Mouse (Mus musculus) stomach, embryonic 14.5 days (tissue): ENCODE measurements around the gene Golt1a. TPM values are rescaled to one million over a fixed set of nuclear protein-coding genes. Genes with fewer than 3 reads are reported as not detected.

Experiments used
- ATAC-seq: fragments of 200-750 bp; cut with Nextera tagmentation; 2 replicates; pipeline ENCODE4 v1.8.0; 2017; ENCODE audit warnings: low read depth, moderate TSS enrichment; ENCODE audit not compliant: insufficient number of reproducible peaks, insufficient read depth, low FRiP score
- H3K27ac ChIP-seq: fragments of 300-500 bp; sonication (generic); 2 replicates; pipeline ENCODE4 v1.5.1; 2014; ENCODE audit warnings: mild to moderate bottlenecking, low read length, moderate library complexity, mixed read lengths
- H3K27me3 ChIP-seq: fragments of 300-500 bp; sonication (generic); 2 replicates; pipeline ENCODE4 v1.6.1; 2014; ENCODE audit warnings: low read length, control low read depth, mixed read lengths; ENCODE audit not compliant: control insufficient read depth, insufficient read depth
- H3K36me3 ChIP-seq: fragments of 300-500 bp; sonication (generic); 2 replicates; pipeline ENCODE4 v1.6.1; 2014; ENCODE audit warnings: mild to moderate bottlenecking, control low read depth, low read length, moderate library complexity, mixed read lengths; ENCODE audit not compliant: control insufficient read depth, insufficient read depth
- H3K4me1 ChIP-seq: fragments of 300-500 bp; sonication (generic); 2 replicates; pipeline ENCODE4 v1.6.1; 2014; ENCODE audit warnings: low read length, control low read depth, mixed read lengths; ENCODE audit not compliant: control insufficient read depth, insufficient read depth
- H3K4me2 ChIP-seq: fragments of 300-500 bp; sonication (generic); replicated peaks from 2 replicates; pipeline ENCODE4 v1.6.1; 2014; ENCODE audit warnings: low read depth, low read length, control low read depth
- H3K4me3 ChIP-seq: fragments of 300-500 bp; sonication (generic); 2 replicates; pipeline ENCODE4 v1.5.1; 2014; ENCODE audit warnings: low read depth, low read length, control low read depth
- H3K9ac ChIP-seq: fragments of 300-500 bp; sonication (generic); replicated peaks from 2 replicates; pipeline ENCODE4 v1.6.1; 2014; ENCODE audit warnings: low read depth, mild to moderate bottlenecking, control low read depth, low read length, moderate library complexity, mixed read lengths
- H3K9me3 ChIP-seq: fragments of 300-500 bp; sonication (generic); 2 replicates; pipeline ENCODE4 v1.6.1; 2016; ENCODE audit warnings: low read depth, low read length, control low read depth; ENCODE audit not compliant: control insufficient read depth
- WGBS: fragments of 180-500 bp; shearing (Covaris S2); extraction: QIAGEN DNeasy Blood & Tissue Kit; methylation state at CpG from one replicate; pipeline ENCODE4 v1.1.7; 2014; 5-methylcytosine and 5-hydroxymethylcytosine counted together
- polyA plus RNA-seq: library from polyadenylated mRNA; unstranded; fragments of >200 nt; fragmentation: Nextera tagmentation; extraction: Ambion mirVana; gene quantifications from 2 replicates; pipeline ENCODE4 v1.2.1, GENCODE M21; 2014

Gene Golt1a
- polyA plus RNA-seq, 1 experiment from 2014 or later, result 2.8 TPM

DNA sequence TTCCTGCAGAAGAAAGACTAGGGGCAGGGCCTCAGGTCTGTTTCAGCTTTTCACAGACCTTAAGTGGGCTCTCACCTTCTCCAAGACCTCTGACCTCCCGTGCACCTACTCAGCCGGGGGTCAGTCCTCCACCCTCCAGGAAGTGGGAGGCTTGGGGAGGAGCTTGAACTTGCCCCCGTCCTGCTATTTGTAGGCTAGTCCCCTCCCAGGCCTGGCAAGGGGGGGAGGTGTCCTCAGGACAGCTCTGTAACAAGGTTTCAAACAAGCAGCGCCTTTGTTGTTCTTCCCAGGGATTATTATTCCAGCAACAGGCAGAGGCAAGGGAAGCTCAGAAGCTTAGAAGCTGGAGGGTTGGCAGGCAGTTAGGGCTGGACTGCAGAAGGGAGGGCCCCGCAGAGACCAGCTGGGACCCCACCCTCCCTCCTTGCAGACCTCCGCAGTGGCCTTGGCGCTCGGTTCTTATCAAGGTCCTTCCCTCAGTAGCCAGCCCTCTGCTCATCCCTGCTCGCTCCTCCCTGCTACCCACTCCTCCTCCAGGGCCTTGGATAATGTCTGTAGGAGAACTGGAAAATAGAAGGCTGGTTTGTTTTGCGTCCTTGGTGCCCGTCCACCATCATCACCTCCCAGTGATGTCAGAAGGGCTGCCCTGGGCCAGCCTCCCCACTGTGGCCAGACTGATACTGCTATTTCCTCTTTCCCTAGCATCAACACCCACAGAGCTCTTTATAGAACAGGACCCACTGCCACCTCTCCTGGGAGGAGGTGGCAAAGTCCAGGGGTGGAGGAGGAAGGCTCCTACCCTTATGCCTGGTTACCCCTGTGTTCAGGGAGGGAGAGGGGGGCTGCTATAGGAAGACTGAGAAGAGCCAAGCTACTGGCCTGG is 58.2 kb downstream of the Golt1a start:
- Histone ChIP-seq H3K4me3 (no peak overlapping the region), H3K27me3 (peaks cover 5% of the 10 kb centered on the region), H3K36me3 (no peaks in the 10 kb centered on the region), H3K27ac (no peak overlapping the region), H3K4me1 (peaks cover 10% of the 10 kb centered on the region; the same call in 1 of the 2 replicates), H3K4me2 (no peak overlapping the region), H3K9me3 (no peaks in the 10 kb centered on the region), H3K9ac (no peak overlapping the region)
- WGBS, result 15% methylated on average over 11 of the region's 11 CpGs
- no peak for ATAC-seq

DNA sequence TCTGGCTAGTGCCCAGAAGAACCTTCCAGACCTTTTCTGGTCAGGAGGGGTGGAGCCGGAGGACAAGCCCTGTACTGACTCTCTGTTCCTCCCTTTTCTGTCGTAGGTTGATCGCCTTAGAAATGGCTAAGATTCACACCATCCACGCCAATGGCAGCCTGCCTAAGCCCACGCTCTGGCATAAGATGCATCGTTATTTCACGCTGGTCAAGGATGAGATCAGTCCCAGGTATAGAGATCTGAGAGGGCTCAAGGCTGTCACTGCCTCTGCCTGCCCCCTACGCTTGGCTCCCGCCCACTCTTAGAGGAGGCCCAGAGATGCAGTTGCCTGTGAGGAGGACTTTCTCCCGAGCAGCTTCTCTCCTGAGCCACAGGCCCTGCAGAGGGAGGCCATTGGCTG is 59.0 kb downstream of the Golt1a start:
- H3K4me1 ChIP-seq, result peaks cover 10% of the 10 kb centered on the region; the same call in 1 of the 2 replicates
- peaks cover 5% of the 10 kb centered on the region for H3K27me3 ChIP-seq
- no peak overlapping the region for H3K4me2 ChIP-seq
- ATAC-seq, result no peak
- no peak overlapping the region for H3K27ac ChIP-seq
- H3K9me3 ChIP-seq, result no peaks in the 10 kb centered on the region
- no peaks in the 10 kb centered on the region for H3K36me3 ChIP-seq
- no peak overlapping the region for H3K4me3 ChIP-seq
- no peak overlapping the region for H3K9ac ChIP-seq
- 67% methylated on average over 10 of the region's 10 CpGs for WGBS

DNA sequence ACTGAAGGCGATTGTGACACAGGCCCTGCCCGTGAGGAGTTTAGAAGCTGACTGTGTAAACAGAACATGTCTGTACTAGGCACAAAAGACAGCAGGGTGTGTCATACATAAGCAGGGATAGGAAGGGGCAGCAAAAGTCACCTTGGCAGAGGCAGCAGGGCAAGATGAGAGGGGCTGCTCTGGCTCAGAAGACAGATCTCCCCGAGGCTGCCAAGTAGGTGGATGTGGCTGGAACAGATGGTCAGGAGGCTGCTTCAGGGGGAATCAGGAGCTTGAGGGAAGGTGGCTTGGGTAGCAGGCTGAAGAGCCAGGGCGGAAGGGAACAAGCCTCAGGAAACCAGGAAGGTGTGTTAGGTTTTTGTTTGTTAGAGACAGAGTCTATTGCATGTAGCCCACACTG is 60.8 kb downstream of the Golt1a start:
- H3K27me3 ChIP-seq, result no peaks in the 10 kb centered on the region
- no peak overlapping the region for H3K4me3 ChIP-seq
- 47% methylated on average over 4 of the region's 4 CpGs for WGBS
- H3K36me3 ChIP-seq, result no peaks in the 10 kb centered on the region
- H3K4me2 ChIP-seq, result no peak overlapping the region
- ATAC-seq, result no peak
- H3K27ac ChIP-seq, result peak overlapping the region; percentile 7; the same call in 1 of the 2 replicates
- peaks cover 7% of the 10 kb centered on the region; the same call in 1 of the 2 replicates for H3K4me1 ChIP-seq
- H3K9ac ChIP-seq, result no peak overlapping the region
- no peaks in the 10 kb centered on the region for H3K9me3 ChIP-seq

DNA sequence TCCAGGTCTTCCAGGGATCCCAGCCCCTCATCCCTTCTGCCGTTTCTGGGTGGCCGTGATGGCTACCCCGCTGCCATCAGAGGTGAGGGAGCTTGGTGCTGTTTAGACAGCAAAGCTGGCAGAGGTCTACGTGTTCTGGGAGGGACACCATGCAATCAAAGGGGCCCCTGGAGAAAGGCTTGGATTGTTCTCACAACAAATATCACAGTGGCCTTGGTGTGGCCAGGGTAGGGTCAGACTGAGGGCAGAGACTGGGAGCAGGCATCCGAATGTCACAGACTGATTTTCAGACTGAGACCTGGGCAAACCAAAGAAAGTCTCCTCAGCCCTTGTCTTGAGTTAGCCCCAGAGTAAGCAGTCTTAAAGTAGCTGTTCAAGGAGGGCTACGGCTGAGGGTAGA is 61.8 kb downstream of the Golt1a start:
- 67% methylated on average over 6 of the region's 6 CpGs for WGBS

DNA sequence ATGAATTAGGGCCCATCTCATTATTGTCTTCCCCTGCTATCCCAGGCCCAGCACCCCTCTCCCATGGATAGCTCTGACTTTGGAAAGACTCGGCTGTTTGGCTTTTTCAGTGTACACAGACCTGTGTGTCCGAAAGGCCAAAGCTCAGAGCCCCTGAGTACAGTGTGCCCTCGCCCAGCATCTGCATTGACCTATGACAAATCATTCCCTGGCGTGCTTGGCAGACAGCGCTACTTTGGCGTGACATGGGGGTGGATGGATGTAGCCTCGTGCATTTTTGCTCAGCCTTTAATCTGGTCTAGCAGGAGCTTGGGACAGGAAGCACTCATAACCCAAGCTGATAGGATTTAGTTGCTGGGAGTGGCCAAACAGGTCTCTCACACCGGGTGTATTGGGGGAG is 62.5 kb downstream of the Golt1a start:
- no peaks in the 10 kb centered on the region for H3K36me3 ChIP-seq

More for the DNA sequence above, 61.8 kb downstream of the Golt1a start:
- Histone ChIP-seq H3K36me3 (no peaks in the 10 kb centered on the region), H3K4me3 (no peak overlapping the region), H3K9me3 (no peaks in the 10 kb centered on the region), H3K27me3 (no peaks in the 10 kb centered on the region), H3K27ac (no peak overlapping the region), H3K9ac (no peak overlapping the region), H3K4me1 (peaks cover 7% of the 10 kb centered on the region; the same call in 1 of the 2 replicates), H3K4me2 (no peak overlapping the region)
- ATAC-seq, result no peak

More for the DNA sequence above, 62.5 kb downstream of the Golt1a start:
- WGBS, result 43% methylated on average over 8 of the region's 8 CpGs
- H3K4me1 ChIP-seq, result peaks cover 7% of the 10 kb centered on the region; the same call in 1 of the 2 replicates
- H3K27ac ChIP-seq, result no peak overlapping the region
- no peak for ATAC-seq
- no peak overlapping the region for H3K4me2 ChIP-seq
- H3K4me3 ChIP-seq, result no peak overlapping the region
- H3K9me3 ChIP-seq, result no peaks in the 10 kb centered on the region
- no peaks in the 10 kb centered on the region for H3K27me3 ChIP-seq
- no peak overlapping the region for H3K9ac ChIP-seq

Other genes starting within 250 kb of the Golt1a start
- gene Ppp1r15b, start 178.7 kb upstream of the Golt1a start, polyA plus RNA-seq, result 43.2 and 45.4 TPM in 2 replicates
- 19.8 and 21.7 TPM in 2 replicates for gene Plekha6, start 145.6 kb upstream of the Golt1a start, polyA plus RNA-seq
- not detected in 2 replicates for gene Kiss1, start 12.1 kb downstream of the Golt1a start, polyA plus RNA-seq
- 1.4 and 2.6 TPM in 2 replicates for gene Ren1, start 40.7 kb downstream of the Golt1a start, polyA plus RNA-seq
- gene Etnk2, start 53.8 kb downstream of the Golt1a start, polyA plus RNA-seq, result 4.9 and 5.6 TPM in 2 replicates
- 8.2 and 8.5 TPM in 2 replicates for gene Sox13, start 114.6 kb downstream of the Golt1a start, polyA plus RNA-seq